Mouse (Mus musculus): Measurements from ENCODE around the gene Tex29. TPM values are rescaled to one million over a fixed set of nuclear protein-coding genes. Genes with fewer than 3 reads are reported as not detected.
A peak's percentile ranks its signal among the peaks of the same experiment; 100 is the strongest.
"Not testable (repeated sequence)": the region's sequence is repeated elsewhere in the genome, so short reads cannot be mapped to it uniquely, and the experiment has no call there.

Gene Tex29
- polyA plus RNA-seq, 1 experiment from 2014 or later: not detected

DNA sequence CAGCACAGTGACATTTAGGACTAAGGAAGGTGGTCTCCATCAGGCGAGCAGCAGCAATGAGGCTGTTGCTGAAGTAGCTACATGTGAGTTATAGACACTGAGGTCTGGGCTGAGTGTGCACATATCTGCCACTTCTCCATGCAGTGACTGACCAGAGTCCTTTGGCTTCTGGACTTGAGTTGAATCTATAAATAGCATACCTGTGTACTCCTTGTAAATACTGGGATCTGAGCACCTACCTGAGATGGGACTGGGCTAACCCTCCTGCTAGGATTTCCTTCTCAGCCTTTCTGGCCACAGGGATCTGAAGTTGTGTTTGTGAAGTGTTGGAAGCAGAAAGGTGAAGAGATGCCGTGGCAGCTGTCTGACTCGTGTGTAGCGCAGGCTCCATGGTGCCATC is 7.1 kb upstream of the Tex29 start:
- H3K4me3 ChIP-seq (replicated peaks): no peak overlapping the region
- no peak overlapping the region for H3K9ac ChIP-seq
- H3K27me3 ChIP-seq: no peaks in the 10 kb centered on the region
- peaks cover 73% of the 10 kb centered on the region for H3K36me3 ChIP-seq
- no peak overlapping the region for H3K4me2 ChIP-seq
- no peak overlapping the region for H3K27ac ChIP-seq
- 95% methylated on average over 4 of the region's 4 CpGs for WGBS
- no peaks in the 10 kb centered on the region for H3K4me1 ChIP-seq
- H3K9me3 ChIP-seq (replicated peaks): no peaks in the 10 kb centered on the region
- no peak for ATAC-seq (replicated peaks; ENCODE audit: low FRiP score)

DNA sequence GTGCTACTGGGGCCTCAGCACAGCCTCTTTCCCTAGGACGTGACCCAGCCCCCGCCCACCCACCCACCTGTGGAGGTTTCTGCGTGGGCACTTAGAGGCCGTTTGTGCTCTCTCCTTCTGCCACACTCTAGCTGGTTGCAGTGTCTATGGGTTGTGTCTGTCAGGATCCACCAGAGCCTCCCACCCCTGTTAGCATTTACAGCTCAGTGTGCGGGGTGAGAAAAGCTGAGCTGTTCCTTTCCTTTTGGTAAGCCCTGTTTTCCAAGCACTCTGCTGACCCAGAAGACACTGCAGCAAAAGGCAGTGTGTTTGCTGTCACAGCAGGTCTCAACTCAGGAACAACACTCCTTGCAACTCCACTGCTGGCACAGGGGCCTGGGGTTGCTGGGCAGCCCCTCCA is 6.1 kb upstream of the Tex29 start:
- no peak overlapping the region for H3K9ac ChIP-seq
- WGBS: 85% methylated on average over 5 of the region's 5 CpGs
- no peak for ATAC-seq (replicated peaks; ENCODE audit: low FRiP score)
- no peak overlapping the region for H3K4me2 ChIP-seq
- no peak overlapping the region for H3K4me3 ChIP-seq (replicated peaks)
- H3K36me3 ChIP-seq: peaks cover 64% of the 10 kb centered on the region
- H3K4me1 ChIP-seq: no peaks in the 10 kb centered on the region
- no peaks in the 10 kb centered on the region for H3K27me3 ChIP-seq
- no peak overlapping the region for H3K27ac ChIP-seq
- H3K9me3 ChIP-seq (replicated peaks): no peaks in the 10 kb centered on the region

DNA sequence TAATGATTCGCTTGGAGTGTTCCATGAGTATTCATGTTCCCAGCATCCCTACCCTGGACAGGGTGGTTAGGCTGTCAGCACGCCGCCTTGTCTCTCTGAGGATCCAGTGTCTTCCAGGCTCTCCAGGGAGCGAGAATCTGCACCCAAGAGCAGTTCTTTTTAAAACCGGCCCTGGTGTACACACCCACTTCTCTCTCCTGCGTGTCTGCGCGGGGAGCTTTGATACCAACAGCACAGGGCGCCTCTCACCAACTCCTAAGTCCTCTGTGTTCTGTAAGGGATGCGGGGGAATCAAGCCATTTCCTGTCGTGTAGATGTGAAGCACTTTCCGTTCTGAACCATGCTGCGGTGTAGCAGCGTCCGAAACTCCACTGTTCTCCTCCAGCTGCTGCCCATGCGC is 5.6 kb upstream of the Tex29 start:
- no peak for ATAC-seq (replicated peaks; ENCODE audit: low FRiP score)
- Histone ChIP-seq H3K4me1 (no peaks in the 10 kb centered on the region), H3K9me3 (replicated peaks) (no peaks in the 10 kb centered on the region), H3K4me3 (replicated peaks) (no peak overlapping the region), H3K9ac (no peak overlapping the region), H3K36me3 (peaks cover 59% of the 10 kb centered on the region), H3K27ac (no peak overlapping the region), H3K27me3 (no peaks in the 10 kb centered on the region), H3K4me2 (no peak overlapping the region)
- 90% methylated on average over 16 of the region's 16 CpGs for WGBS

DNA sequence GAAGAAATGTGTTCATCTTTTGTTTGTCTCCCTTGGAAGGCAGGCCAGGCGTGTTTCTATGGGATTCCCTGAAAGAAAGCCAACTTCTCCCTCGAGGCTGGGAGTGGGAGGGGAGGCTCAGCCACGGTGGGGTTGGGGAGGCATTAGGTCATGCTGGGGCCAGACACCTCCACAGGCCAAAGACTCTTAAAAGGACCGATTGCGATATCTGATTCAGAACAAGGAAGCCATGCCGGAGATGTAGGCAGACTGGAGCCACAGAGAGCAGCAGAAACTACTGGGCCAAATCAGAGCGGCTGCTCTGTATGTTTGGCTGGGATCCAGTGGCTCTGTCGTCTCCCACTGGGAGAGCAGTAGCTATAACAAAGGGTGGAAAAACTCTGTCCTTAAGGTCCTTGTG is 1.3 kb downstream of the Tex29 start:
- H3K9me3 ChIP-seq (replicated peaks): no peaks in the 10 kb centered on the region
- peaks cover 10% of the 10 kb centered on the region; the same call in 1 of the 2 replicates for H3K4me1 ChIP-seq
- H3K4me2 ChIP-seq: no peak overlapping the region
- no peak overlapping the region for H3K4me3 ChIP-seq (replicated peaks)
- 30% methylated on average over 8 of the region's 8 CpGs for WGBS
- peak overlapping the region; percentile 60 for H3K27ac ChIP-seq
- no peak overlapping the region for H3K9ac ChIP-seq
- H3K27me3 ChIP-seq: no peaks in the 10 kb centered on the region
- ATAC-seq (replicated peaks; ENCODE audit: low FRiP score): 0 out of 2 replicates have a peak, but pooled peaks have one; percentile 35
- no peaks in the 10 kb centered on the region for H3K36me3 ChIP-seq

DNA sequence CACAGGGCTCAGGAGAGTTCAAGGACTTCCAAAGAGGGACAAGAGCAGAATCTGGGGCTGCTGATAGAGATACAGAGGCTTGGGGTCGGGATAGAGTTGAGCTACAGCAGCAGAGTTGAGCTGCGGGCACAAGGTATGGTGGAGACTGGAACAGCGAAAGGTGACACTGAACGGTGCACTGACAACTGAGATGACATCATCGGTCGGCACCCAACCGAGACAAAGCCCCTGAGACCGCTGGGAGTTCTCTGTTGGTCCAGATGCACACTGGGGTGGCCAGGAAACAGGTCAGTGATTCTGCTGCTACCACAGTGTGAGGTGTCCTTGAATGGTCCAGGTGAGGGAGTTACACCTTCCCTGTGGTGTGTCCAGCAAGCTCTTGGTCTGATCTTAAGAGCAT is 2.5 kb downstream of the Tex29 start:
- H3K27me3 ChIP-seq: no peaks in the 10 kb centered on the region

DNA sequence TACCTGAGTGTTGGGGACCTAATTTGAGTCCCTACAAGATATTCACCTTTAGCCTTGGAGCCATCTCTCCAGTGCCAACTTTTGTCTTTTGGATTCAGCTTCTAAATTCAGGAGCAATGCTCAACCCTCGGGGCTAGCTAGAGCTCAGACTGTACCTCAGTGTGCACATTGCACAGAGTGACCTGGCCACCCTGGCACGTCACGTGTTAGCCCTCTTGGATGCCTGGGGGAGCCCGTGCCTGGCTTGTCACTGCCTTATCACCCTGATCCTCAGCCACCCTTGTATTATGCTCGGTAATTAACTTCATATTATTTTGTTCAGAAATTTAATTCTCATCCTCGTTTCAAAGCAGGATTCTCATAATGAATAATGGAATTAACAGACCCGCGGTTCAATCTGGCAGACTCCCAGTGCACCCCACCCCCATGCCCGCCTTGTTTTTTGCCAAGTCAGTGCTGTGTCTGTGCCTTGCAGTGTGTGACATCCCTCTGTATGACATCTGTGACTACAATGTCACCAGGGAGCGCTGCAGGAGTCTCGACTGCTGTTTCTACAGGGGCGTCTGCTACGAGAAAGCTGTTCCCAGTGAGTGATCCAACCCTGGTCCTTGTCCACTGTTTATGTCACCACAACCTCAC is 3.5 kb downstream of the Tex29 start:
- Histone ChIP-seq H3K27me3 (no peaks in the 10 kb centered on the region), H3K4me1 (peaks cover 10% of the 10 kb centered on the region; the same call in 1 of the 2 replicates), H3K9ac (no peak overlapping the region), H3K27ac (no peak overlapping the region), H3K36me3 (no peaks in the 10 kb centered on the region), H3K9me3 (replicated peaks) (no peaks in the 10 kb centered on the region), H3K4me2 (no peak overlapping the region), H3K4me3 (replicated peaks) (no peak overlapping the region)
- ATAC-seq (replicated peaks; ENCODE audit: low FRiP score): no peak
- 81% methylated on average over 13 of the region's 13 CpGs for WGBS

More for the DNA sequence above, 2.5 kb downstream of the Tex29 start:
- no peak for ATAC-seq (replicated peaks; ENCODE audit: low FRiP score)
- H3K9ac ChIP-seq: no peak overlapping the region
- WGBS: 78% methylated on average over 8 of the region's 8 CpGs
- H3K4me3 ChIP-seq (replicated peaks): no peak overlapping the region
- H3K27ac ChIP-seq: no peak overlapping the region
- H3K9me3 ChIP-seq (replicated peaks): no peaks in the 10 kb centered on the region
- no peaks in the 10 kb centered on the region for H3K36me3 ChIP-seq
- peaks cover 10% of the 10 kb centered on the region; the same call in 1 of the 2 replicates for H3K4me1 ChIP-seq
- no peak overlapping the region for H3K4me2 ChIP-seq

DNA sequence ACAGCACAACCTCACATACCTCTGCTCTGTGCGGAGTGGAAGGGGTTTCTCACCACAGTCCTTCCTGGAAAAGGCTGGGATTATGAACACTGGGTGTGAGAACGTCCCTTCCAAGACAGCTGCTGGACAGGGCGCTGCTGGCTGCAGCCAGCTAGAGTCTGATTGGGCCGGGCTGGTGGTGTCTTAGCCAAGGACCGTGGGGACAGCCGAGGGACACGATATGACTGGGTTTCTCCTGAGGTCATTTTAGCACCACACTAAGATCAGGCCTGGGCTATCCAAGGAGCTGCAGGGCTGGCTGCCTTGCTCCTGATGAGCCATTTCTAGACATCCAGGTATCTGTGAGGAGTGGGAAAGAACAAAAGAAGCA is 4.0 kb downstream of the Tex29 start:
- no peak for ATAC-seq (replicated peaks; ENCODE audit: low FRiP score)
- no peaks in the 10 kb centered on the region for H3K9me3 ChIP-seq (replicated peaks)
- 82% methylated on average over 7 of the region's 7 CpGs for whole genome bisulfite sequencing

DNA sequence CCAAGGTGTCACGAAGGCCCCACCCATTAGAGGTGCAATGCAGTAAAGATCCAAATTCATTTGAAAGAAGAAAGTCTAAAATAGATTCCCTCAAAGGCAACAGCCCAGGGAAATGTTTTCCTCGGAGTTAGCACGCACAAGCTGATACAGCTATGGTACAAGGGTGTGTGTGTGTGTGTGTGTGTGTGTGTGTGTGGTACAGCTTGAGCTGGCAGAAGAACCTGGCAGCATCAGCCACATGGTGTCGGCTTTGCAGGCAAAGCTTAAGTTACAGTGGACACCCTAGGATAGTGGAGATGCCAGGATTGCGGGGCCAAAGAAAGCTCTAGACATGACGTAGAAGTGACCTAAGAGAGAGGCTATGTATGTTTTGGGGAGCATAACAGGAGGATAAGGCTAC is 6.5 kb downstream of the Tex29 start:
- peaks cover 3% of the 10 kb centered on the region; the same call in 1 of the 2 replicates for H3K4me1 ChIP-seq
- H3K4me2 ChIP-seq: no peak overlapping the region
- H3K27me3 ChIP-seq: no peaks in the 10 kb centered on the region
- H3K9me3 ChIP-seq (replicated peaks): no peaks in the 10 kb centered on the region
- no peaks in the 10 kb centered on the region for H3K36me3 ChIP-seq
- no peak overlapping the region for H3K27ac ChIP-seq
- no peak overlapping the region for H3K4me3 ChIP-seq (replicated peaks)
- WGBS: 90% methylated on average over 6 of the region's 6 CpGs
- no peak for ATAC-seq (replicated peaks; ENCODE audit: low FRiP score)
- no peak overlapping the region for H3K9ac ChIP-seq

More for the DNA sequence above, 4.0 kb downstream of the Tex29 start:
- H3K36me3 ChIP-seq: no peaks in the 10 kb centered on the region
- H3K27me3 ChIP-seq: no peaks in the 10 kb centered on the region
- no peak overlapping the region for H3K4me3 ChIP-seq (replicated peaks)
- H3K4me2 ChIP-seq: no peak overlapping the region
- peaks cover 10% of the 10 kb centered on the region; the same call in 1 of the 2 replicates for H3K4me1 ChIP-seq
- H3K27ac ChIP-seq: no peak overlapping the region
- H3K9ac ChIP-seq: no peak overlapping the region

DNA sequence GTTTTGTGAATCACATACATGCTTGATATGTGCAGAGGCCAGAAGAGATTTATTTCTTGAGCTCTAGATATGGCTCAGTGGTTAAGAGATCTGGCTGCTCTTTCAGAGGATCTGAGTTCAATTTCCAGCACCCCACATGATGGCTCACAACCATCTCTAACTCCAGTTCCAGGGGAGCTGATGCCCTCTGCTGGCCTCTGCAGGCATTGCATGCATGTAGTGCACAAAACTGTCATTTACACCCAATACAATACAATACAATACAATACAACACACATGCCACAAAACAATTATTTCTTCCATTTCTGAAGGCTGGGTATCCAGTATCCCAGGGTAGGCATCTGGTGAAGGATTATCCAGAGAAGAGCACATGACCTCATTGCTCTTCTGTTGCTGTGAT is 27.6 kb downstream of the Tex29 start:
- no peaks in the 10 kb centered on the region for H3K36me3 ChIP-seq
- no peaks in the 10 kb centered on the region for H3K4me1 ChIP-seq
- H3K9ac ChIP-seq: no peak overlapping the region
- H3K4me3 ChIP-seq (replicated peaks): no peak overlapping the region
- H3K27ac ChIP-seq: no peak overlapping the region
- H3K27me3 ChIP-seq: no peaks in the 10 kb centered on the region
- no peak for ATAC-seq (replicated peaks; ENCODE audit: low FRiP score)
- no peak overlapping the region for H3K4me2 ChIP-seq
- H3K9me3 ChIP-seq (replicated peaks): peaks cover 4% of the 10 kb centered on the region; the same call in 1 of the 2 replicates

DNA sequence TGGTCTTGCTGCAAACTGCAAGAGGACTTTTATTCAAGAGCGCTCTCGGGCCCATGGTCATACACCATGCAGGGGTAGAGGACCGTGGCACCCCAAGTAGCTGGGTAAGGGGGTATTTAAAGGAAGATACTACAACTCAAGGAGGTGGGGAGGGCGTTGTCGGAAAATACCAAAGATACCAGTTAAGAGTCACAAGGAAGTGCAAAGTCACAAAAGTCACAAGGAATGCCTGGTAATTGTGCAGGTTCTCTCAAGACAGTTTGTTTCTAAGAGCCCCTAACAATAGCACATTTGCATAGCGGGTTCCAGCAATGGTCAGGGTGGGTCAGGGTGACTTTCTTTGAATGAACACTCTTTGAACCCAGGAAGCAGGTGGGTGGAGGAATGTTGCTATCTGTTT is 34.0 kb downstream of the Tex29 start:
- not testable (repeated sequence) for H3K4me3 ChIP-seq (replicated peaks); H3K27ac ChIP-seq; H3K27me3 ChIP-seq; H3K4me1 ChIP-seq; H3K9me3 ChIP-seq (replicated peaks); H3K9ac ChIP-seq; ATAC-seq (replicated peaks; ENCODE audit: low FRiP score); H3K36me3 ChIP-seq; H3K4me2 ChIP-seq
- 93% methylated on average over 6 of the region's 6 CpGs for WGBS

DNA sequence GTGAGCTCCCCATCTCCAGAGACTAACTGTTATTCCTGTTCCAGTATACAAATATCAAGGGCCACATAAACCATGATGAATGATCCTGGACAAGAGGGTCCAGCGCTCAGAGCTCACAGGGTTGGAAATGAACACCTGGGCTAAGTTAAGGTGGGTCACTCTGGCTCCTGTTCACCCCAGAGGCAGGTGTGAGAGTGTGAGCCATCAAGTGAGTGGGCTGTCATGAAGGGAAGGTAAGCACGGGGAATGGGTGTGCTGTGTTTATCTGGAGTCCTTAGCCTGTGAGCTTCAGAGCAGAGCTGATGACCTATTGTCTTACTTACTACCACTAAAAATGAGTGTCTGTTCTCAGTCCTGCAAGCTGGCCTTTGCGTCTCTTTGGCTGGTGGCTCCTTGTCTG is 44.4 kb downstream of the Tex29 start:
- Histone ChIP-seq H3K27me3 (no peaks in the 10 kb centered on the region), H3K4me1 (no peaks in the 10 kb centered on the region), H3K4me3 (replicated peaks) (no peak overlapping the region), H3K4me2 (no peak overlapping the region), H3K27ac (no peak overlapping the region), H3K9ac (no peak overlapping the region), H3K36me3 (no peaks in the 10 kb centered on the region), H3K9me3 (replicated peaks) (peaks cover 7% of the 10 kb centered on the region)
- WGBS: 90% methylated on average over 3 of the region's 3 CpGs
- ATAC-seq (replicated peaks; ENCODE audit: low FRiP score): no peak

DNA sequence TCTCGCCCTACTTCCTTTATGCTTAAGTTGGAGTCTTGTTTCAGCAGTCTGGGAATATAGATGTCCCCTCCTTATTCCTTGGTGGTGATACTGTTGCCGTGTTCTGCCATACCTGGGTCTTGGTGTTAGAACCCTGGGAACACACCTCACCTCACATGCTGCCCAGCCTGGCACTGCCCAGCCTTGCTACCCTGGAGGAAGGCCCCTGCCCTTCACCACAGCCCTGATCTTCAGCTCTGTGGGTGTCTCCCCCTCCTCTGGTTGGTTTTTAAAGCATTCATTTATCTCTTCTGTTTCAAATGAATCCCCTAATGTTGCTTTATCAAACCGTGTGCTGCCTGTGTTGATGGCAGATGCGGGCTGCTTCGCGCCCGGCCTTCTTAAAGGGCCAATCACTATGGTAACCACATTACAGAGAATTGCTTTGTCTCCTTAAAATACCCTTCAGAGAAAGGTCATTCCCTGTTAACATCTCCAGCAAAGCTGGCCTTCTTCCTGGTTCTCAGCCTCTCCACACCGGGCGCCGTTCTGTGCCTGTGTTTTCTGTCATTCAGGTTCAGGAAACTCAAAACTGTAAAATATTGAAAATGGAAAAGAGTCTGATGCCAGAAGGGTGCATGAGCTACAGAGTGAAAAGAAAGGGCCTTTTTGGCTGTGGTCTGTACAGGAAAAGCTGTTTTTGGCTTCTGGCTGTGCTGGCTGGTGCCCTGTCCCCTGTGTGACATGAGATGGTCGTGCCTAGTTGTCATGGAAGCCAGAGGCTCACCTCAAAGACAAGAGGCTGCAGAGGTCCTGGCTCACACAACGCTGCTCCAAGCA is 45.8 kb downstream of the Tex29 start:
- no peaks in the 10 kb centered on the region for H3K36me3 ChIP-seq
- no peaks in the 10 kb centered on the region for H3K4me1 ChIP-seq
- H3K27ac ChIP-seq: no peak overlapping the region
- H3K4me2 ChIP-seq: no peak overlapping the region
- no peaks in the 10 kb centered on the region for H3K27me3 ChIP-seq
- H3K9ac ChIP-seq: no peak overlapping the region
- H3K9me3 ChIP-seq (replicated peaks): peaks cover 7% of the 10 kb centered on the region
- no peak overlapping the region for H3K4me3 ChIP-seq (replicated peaks)
- ATAC-seq (replicated peaks; ENCODE audit: low FRiP score): no peak
- whole genome bisulfite sequencing: 74% methylated on average over 12 of the region's 12 CpGs

All from kidney, embryonic 15.5 days (tissue).